12 mouse cellular contexts compared by ENCODE assay signal in the genomic region with DNA sequence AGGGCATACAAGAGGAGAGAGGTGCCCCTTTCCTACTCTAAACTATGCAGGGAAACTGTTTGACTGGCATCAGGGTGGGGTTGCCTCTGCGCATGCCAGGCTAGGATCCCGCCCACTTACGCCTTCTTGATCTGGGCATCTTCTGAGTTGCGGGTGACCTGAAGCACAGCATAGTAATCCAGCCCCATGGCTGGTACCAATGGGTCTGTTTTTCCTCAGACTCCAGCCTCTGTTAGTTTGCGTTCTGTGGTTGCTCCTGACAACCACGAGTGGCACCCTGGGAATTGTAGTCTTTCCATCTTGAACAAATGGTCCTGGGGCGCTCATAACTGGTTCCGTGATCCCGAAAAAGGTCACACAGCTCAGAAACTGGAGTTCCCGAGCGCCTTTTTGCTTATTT. TPM values are rescaled to one million over a fixed set of nuclear protein-coding genes. Genes with fewer than 3 reads are reported as not detected.
DNase-seq lines count a peak whose midpoint lies in the region; ATAC-seq lines count a peak whose summit lies in the region.
"Had no signal": no experiment of that assay in that cellular context is flagged by ENCODE, and none has a peak within 500 bp of the region (broad histone marks: within the 10 kb centered on the region; RNA-seq: fewer than 3 reads in every experiment).

A gene (minus strand): TSS at position 388 of the 400 bp plus-strand sequence.

- H3K4me1 ChIP-seq in heart, embryonic 15.5 days (replicated peaks), result no peaks in the 10 kb centered on the region
- no peaks in the 10 kb centered on the region for H3K4me1 ChIP-seq in forebrain, embryonic 15.5 days
- no peaks in the 10 kb centered on the region for H3K4me1 ChIP-seq in midbrain, embryonic 14.5 days (ENCODE audit: control insufficient read depth, insufficient read depth, low read length)
- H3K4me1 ChIP-seq in liver, embryonic 12.5 days, result no peaks in the 10 kb centered on the region

- H3K9me3 ChIP-seq in heart, embryonic 15.5 days (replicated peaks), result no peaks in the 10 kb centered on the region
- no peaks in the 10 kb centered on the region for H3K9me3 ChIP-seq in forebrain, embryonic 15.5 days
- no peaks in the 10 kb centered on the region for H3K9me3 ChIP-seq in midbrain, embryonic 14.5 days (ENCODE audit: control insufficient read depth, low read length)
- H3K9me3 ChIP-seq in liver, embryonic 12.5 days (replicated peaks), result no peaks in the 10 kb centered on the region

- H3K4me2 ChIP-seq in heart, embryonic 15.5 days, result peak within 1 kb of the TSS; percentile 41; the same call in 1 of the 2 replicates
- no peak within 1 kb of the TSS for H3K4me2 ChIP-seq in forebrain, embryonic 15.5 days (replicated peaks)
- H3K4me2 ChIP-seq in midbrain, embryonic 14.5 days (ENCODE audit: low read length), result peak within 1 kb of the TSS; percentile 28; the same call in 1 of the 2 replicates
- H3K4me2 ChIP-seq in liver, embryonic 12.5 days, result no peak within 1 kb of the TSS

- H3K9ac ChIP-seq in heart, embryonic 15.5 days, result no peak within 1 kb of the TSS
- H3K9ac ChIP-seq in forebrain, embryonic 15.5 days (replicated peaks), result no peak within 1 kb of the TSS
- H3K9ac ChIP-seq in midbrain, embryonic 14.5 days (replicated peaks; ENCODE audit: low read length), result no peak within 1 kb of the TSS
- no peak within 1 kb of the TSS for H3K9ac ChIP-seq in liver, embryonic 12.5 days

- no peaks in the 10 kb centered on the region for H3K36me3 ChIP-seq in heart, embryonic 15.5 days
- H3K36me3 ChIP-seq in forebrain, embryonic 15.5 days, result no peaks in the 10 kb centered on the region
- H3K36me3 ChIP-seq in midbrain, embryonic 14.5 days (ENCODE audit: control insufficient read depth, insufficient read depth, low read length), result no peaks in the 10 kb centered on the region
- H3K36me3 ChIP-seq in liver, embryonic 12.5 days, result no peaks in the 10 kb centered on the region

- WGBS in heart, embryonic 15.5 days, result 43% methylated on average over 11 of the region's 11 CpGs
- 51% methylated on average over 11 of the region's 11 CpGs for whole genome bisulfite sequencing in forebrain, embryonic 15.5 days
- 45% methylated on average over 11 of the region's 11 CpGs for WGBS in midbrain, embryonic 14.5 days
- 50% methylated on average over 11 of the region's 11 CpGs for WGBS in liver, embryonic 12.5 days (ENCODE audit: insufficient replicate concordance)

- H3K4me3 ChIP-seq in heart, embryonic 15.5 days, result no peak within 1 kb of the TSS
- no peak within 1 kb of the TSS for H3K4me3 ChIP-seq in forebrain, embryonic 15.5 days
- H3K4me3 ChIP-seq in midbrain, embryonic 14.5 days (replicated peaks; ENCODE audit: low read depth, low read length), result no peak within 1 kb of the TSS
- no peak within 1 kb of the TSS for H3K4me3 ChIP-seq in liver, embryonic 12.5 days

- 0 out of 2 replicates have a peak, but pooled peaks cover 3% of the 10 kb centered on the region for H3K27me3 ChIP-seq in heart, embryonic 15.5 days
- H3K27me3 ChIP-seq in forebrain, embryonic 15.5 days, result no peaks in the 10 kb centered on the region
- H3K27me3 ChIP-seq in midbrain, embryonic 14.5 days (ENCODE audit: control insufficient read depth, insufficient read depth, low read length), result no peaks in the 10 kb centered on the region
- peaks cover 49% of the 10 kb centered on the region for H3K27me3 ChIP-seq in liver, embryonic 12.5 days (replicated peaks)

- intact Hi-C loops in heart, postnatal 14 days (cut with DNase I), result no loop called here
- intact Hi-C loops in left cerebral cortex, postnatal 4 days (cut with DNase I), result no loop called here

- no peak for DNase-seq in heart, postnatal 14 days
- peak; percentile 58 for DNase-seq in MN1 (ENCODE audit: low spot score)
- DNase-seq in midbrain, embryonic 14.5 days, result peak; percentile 71
- no peak for DNase-seq in left cerebral cortex, postnatal 4 days
- DNase-seq in layer of hippocampus, adult 9-11 months, result no peak
- DNase-seq: adrenal gland, adult 8-10 months; cerebellum, adult 9-10 months; thymus, adult 2 months had no signal

- H3K27ac ChIP-seq in heart, embryonic 15.5 days, result no peak within 1 kb of the TSS
- no peak within 1 kb of the TSS for H3K27ac ChIP-seq in forebrain, embryonic 15.5 days (replicated peaks)
- H3K27ac ChIP-seq in midbrain, embryonic 14.5 days (replicated peaks; ENCODE audit: low read depth, low read length), result no peak within 1 kb of the TSS
- no peak within 1 kb of the TSS for H3K27ac ChIP-seq in liver, embryonic 12.5 days

- no peak for ATAC-seq in heart, embryonic 15.5 days (replicated peaks; ENCODE audit: insufficient number of reproducible peaks, insufficient read depth, low FRiP score, low read depth)
- ATAC-seq in forebrain, embryonic 15.5 days (replicated peaks), result peak; percentile 64; the same call in 1 of the 2 replicates
- ATAC-seq in midbrain, embryonic 14.5 days (ENCODE audit: low FRiP score, low TSS enrichment), result no peak
- no peak for ATAC-seq in liver, embryonic 12.5 days

RNA-seq across cellular contexts. Expression of the gene that starts here (rescaled TPM):
- polyA plus RNA-seq in heart, embryonic 15.5 days (2015; fragmentation: Nextera tagmentation; extraction: Ambion mirVana), result 0.18 and 0.70 TPM in 2 replicates
- not detected for total RNA-seq in heart, postnatal 14 days (2021)
- polyA plus RNA-seq in forebrain, embryonic 15.5 days (2015; fragmentation: Nextera tagmentation; extraction: Ambion mirVana), result 2.6 and 4.9 TPM in 2 replicates
- 2.0 and 3.7 TPM in 2 replicates for polyA plus RNA-seq in midbrain, embryonic 14.5 days (2014; fragmentation: Nextera tagmentation; extraction: Ambion mirVana)
- 2.5 TPM in 2 replicates for polyA plus RNA-seq in liver, embryonic 12.5 days (2016; fragmentation: Nextera tagmentation; extraction: Ambion mirVana)
- under 1 TPM; 0.38 to 0.62 TPM for total RNA-seq in left cerebral cortex, postnatal 4 days (2021)
- total RNA-seq: megakaryocyte progenitor cell, adult 5-6 weeks had no signal

Comparison
In these comparisons a context has a peak if more than half of its experiments do, and no peak if none do; other contexts are left out.
1. H3K4me2 ChIP-seq: peak in heart, embryonic 15.5 days (single experiment) and midbrain, embryonic 14.5 days (single experiment); none in forebrain, embryonic 15.5 days (single experiment) and liver, embryonic 12.5 days (single experiment).
2. DNase-seq: peak in MN1 (single experiment) and midbrain, embryonic 14.5 days (single experiment); none in heart, postnatal 14 days (0 of 2), left cerebral cortex, postnatal 4 days (single experiment) and layer of hippocampus, adult 9-11 months (single experiment).